Mouse (Mus musculus) megakaryocyte progenitor cell, adult 5-6 weeks (primary cell): ENCODE data around the gene Stum. TPM values are rescaled to one million over a fixed set of nuclear protein-coding genes. Genes with fewer than 3 reads are reported as not detected.

Source experiments
- ATAC-seq: replicated peaks from 2 replicates; pipeline ENCODE4 v1.8.0; 2016; ENCODE audit warnings: mild to moderate bottlenecking, moderate TSS enrichment, inconsistent platforms; ENCODE audit not compliant: poor library complexity
- total RNA-seq, 2 experiments: library from RNA; stranded (forward) in 1 of 2; stranded (reverse) in 1 of 2; fragments of 157-497, 149-512 nt in 1 of 2; fragments of 200-1000 nt in 1 of 2; gene quantifications; 2 replicates each; pipeline versions ENCODE4 v1.2.3 to v1.2.4; 2015 to 2017

The Stum gene
- total RNA-seq, 2 experiments from 2014 or later = not detected

DNA sequence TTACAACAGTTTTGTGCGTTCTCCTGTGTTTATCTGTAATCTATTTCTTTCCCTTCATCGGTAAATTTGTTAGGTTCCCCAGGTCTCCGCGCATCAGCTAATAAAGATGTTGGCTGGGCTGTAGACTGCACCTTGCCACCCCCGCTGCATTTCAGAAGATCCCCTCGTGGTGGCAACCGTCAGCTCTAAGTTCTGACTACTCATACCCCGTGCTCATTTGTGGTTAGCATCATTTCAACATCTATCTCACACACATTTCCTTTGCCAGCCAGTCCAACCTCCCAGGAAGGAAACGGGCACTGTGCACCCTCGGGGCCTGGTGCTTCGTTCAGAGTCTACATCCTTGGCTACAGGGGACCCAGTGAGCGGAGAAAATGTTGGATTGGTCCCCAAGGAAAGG is 51.5 kb downstream of the Stum start:
- peak; percentile 82 for ATAC-seq

DNA sequence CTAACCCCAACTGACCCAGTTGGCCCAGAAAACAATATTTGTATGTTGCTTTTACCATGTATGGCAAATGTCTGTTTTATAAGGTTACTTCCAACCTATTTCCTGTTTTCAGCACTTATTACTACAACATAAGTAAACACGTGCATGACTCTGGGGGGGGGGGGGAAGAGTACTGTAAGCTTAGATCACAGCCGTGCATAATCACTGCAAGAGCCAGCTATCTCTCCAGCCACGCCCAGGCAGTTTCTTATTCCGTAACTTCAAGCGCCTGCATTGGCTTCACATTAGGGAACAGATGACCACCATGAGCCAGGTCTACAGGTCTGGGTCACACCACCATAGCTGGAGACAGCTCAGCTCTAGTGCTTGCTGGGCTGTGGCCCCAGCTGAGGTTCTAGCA is 53.5 kb downstream of the Stum start:
- ATAC-seq = no peak; the same call in 1 of the 2 replicates

DNA sequence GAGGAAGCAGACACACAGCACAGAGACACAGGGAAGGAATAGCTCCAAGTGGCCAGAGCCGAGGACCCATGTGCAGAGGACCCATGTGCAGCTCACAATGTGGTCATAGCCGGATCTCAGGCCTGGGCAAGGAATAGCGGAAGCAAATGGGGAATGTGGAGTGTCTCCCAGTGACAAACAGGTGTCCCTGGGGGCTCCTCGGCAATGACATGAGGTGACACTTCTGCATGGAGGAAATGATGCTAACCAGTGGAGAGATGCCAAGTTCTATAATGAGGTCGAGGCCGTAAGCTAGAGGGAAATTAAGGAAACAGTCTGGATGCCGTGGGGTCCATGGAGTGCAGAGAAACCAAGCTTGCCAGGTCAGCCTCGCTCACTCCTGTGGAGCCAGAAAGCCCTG is 54.4 kb downstream of the Stum start:
- no peak for ATAC-seq

DNA sequence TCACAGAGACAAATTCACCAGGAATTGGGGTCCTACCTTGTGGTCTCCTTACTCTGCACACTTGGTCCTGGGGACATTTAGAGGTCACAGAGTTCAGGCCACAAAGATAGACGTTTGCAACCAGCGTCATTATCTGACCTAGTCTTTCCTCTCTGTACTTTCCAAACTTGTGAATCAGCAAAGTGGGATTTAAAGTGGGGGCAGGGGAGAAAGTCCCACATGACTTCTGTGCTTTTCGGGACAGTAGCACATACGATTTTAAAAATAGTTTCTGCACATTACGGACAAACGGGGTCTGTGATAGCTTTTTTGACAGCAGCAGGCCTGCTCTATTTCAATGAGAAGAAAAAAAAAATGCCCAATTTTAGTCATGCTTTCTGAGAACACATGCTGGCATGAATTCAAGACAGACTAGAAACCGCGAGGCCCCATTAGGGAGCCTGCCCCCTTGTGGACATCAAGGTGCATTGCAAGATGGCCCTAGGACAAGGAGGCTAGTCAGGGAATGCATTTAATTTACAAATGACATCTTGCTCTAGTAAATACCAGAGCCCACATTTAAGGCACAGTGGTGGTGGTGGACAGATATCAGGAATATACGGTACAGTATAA is 55.1 kb downstream of the Stum start:
- peak; percentile 49 for ATAC-seq

DNA sequence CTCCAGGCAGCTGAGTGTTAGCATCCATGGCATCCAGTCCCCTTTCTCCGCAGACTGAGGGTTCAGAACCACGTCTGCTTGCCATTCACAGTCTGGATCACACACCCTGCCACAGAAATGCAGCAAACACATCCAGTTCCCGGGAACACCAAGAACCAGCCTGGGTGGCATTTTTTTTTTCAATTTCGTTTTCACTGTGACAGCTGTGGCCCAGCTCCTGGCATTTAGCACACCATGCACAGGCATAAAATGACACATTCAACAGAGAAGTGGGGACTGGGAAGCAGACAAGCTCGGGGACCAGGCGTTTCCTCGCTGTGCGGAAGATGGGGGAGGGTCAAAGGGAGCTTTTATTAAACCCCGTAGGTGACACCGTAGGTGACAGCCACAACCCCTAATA is 55.6 kb downstream of the Stum start:
- ATAC-seq = no peak

DNA sequence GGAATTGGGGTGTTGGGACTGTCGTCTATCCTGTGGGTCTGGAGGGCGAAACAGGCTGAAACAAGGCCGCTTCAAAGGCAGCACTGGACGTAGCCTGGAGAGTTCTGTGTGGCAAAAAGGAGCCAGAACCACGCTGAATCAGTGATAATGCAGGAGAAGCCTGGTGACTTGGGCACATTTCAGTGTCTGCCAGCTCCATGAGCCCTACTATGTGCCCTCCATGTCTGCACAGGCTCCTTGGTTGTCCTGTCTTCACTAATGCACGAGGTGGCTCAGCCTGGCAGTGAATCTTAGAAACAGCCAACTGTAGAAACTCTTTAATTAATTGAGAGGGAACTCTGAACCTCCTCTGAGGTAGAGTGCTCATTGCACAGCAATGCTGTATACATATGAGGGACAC is 56.9 kb downstream of the Stum start:
- ATAC-seq = no peak

DNA sequence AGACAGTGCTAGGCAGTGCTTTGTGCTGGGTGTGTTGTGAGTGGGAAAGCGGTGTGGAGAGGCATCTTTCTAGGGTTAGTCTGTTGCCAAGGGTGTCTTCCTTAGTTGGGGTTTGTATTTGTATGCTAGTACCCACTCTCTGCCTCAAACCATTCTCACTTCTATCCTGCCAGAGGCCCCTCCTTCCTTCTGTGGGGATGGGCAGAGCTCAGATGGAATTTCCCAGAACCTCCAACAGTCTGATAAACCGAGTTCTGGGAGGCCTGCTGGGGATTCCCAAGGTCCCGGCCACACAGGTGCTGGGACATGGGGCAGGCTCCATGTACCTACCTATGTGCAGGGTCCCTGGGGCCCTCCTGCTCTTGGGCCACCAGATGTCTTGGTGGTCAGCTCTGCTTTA is 59.4 kb downstream of the Stum start:
- ATAC-seq = no peak

DNA sequence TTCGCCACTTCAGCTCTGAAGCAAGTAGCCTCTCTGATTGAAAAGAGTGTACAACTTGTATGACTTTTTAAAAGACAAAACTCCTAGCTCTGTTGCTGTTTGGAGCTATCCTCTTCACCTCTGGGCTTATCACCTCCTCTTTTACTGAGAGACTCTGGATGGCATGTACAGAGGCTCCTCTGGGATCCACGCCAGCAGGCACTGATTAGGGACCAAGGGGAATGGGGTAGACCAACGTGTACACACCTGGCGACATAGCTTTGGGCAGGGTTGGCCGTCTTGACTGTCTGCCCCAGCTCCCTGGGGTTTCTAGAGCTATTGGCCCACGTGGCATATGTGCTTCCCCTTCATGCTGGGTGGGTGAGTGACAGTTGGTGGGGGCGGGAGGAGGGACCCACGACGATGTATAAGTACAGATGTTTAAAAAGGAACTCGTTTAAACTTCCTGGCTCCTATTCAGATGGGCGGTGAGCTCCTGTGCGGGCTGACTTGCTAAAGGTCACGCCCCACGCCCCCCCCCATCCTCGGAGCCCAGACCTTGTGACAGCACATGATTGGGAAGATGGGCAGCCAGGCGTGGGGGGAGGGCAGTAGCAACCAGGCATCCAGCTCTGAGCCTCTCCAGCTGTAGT is 60.2 kb downstream of the Stum start:
- peak; percentile 54 for ATAC-seq

DNA sequence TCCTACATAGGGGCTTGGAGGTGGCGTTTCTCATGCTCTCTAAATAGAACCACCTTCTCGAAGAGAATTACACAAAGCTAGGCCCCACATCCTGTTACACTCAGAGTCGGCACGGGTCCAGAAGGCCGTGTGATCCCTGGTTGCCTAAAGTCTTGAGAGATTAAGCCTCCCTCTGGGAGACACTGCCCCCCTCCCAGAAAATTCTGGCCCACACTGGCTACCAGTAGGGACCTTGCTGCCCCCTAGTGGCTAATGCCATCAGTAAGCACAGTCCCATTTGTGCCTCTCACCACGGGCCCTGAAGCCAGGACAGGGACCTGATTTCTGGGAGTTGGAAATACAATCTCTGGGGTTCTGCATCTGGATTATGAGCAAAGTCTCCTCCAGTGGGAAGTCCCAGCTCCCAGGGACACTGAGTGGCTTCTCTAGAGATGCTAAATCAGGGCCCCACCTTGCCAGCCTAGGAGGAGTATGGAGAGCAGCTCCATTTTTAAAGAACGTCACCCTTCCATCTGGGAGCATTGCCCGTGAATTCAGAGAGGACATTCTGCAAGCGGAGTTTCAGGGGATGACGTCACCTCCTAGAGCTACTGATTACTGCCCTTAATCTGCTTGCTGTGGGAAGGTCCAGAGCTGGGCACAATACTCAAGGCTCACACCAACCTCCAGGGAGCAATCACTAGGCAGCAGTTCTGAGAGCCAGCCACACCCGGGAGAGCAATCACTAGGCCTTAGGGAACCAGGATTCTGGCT is 61.1 kb downstream of the Stum start:
- peak; percentile 74 for ATAC-seq

DNA sequence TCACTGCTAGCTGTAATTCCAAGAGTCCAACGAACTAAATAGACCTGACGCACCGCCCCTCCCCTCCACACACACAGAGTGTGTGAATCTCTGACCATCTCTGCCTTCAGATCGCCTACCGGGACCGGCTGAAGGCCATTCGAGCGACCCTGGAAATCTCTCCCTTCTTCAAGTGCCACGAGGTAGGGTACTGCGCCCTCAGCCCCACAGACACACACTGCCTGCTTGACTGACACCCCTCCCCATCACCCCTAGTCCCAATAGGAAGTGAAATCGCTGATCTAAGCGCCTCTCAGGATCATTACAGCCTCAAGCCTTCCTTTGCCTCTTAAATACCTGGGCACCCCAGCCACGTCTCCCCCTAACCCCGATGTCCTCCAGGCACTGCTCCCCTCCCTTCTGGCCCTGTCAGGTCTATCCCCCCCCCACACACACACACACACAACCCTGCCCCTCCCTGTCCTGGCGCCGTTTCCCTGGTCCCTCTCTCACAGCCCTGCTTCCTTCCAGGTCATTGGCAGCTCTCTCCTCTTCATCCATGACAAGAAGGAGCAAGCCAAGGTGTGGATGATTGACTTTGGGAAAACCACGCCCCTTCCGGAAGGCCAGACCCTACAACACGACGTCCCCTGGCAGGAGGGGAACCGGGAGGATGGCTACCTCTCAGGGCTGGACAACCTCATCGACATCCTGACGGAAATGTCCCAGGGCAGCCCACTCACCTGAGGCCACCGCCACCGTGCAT is 62.0 kb downstream of the Stum start:
- ATAC-seq = no peak

DNA sequence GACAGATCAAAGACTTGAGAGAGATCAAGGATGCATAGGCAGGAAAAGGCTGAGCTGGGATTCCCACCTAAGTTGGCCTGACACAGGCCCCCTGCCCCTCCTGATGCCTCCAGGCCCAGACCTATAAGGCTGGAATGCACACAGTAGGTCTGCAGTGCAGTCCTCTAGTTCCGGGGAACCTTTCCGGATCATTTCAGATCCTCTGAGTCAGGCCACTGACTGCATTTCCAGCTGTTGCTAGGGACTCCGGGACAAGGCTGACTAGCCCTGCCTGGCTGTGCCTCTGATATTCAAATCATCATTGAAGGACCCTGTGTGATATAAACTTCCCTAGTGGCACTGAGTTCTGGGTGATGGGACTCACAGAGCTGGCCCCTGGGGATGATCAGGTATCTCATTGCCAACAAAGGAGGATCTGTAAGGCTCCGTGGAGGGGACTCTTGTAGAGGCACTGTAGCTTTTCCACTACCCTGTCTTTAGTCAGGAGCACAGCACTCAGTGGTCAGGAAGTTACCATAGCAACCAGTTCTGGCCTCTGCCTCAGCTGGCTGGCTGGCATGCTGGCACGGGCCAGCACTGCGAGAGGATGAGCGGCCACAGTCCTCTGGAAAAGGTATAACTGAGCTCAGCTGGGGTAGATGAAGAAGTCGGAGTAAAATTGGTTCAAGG is 62.7 kb downstream of the Stum start:
- ATAC-seq = no peak

DNA sequence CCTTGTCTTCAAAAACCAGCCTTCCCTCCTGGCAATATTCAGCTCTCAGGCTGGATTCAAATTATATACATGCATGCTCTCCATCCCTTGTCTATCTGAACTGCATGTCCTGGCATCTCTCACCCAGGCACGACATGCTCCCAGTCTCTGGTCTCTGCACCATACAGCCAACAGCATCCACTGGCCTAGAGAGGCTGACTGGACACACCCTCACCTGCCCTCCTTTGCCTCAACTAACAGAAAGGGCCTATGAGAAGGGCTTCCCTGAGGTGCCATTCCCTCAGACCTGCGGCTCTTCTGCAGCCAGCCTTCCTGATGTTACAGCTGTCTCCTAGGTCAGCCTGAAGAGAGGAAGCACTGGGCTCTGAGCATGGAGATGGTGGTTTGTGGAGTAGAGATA is 64.2 kb downstream of the Stum start:
- no peak for ATAC-seq

DNA sequence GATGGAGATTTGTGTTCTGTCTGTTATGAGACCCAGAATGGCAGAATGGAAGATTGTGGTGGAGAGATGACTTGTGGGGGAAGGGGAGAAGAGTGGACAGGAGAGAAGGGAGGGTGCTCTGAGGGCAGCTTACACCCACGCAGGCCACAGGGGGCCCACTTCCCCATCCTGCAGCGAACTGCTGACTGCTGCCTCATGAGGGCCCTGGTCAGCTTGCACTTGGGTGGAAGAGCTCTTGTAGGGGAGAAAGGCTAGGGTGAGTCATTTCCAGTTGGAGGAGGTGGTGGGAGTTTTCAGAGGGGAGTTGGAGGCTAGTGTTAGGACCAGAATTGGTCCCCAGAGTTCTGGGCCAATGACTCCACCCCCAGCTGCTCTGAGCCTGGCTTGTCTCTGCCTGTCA is 66.2 kb downstream of the Stum start:
- ATAC-seq = peak; percentile 68

DNA sequence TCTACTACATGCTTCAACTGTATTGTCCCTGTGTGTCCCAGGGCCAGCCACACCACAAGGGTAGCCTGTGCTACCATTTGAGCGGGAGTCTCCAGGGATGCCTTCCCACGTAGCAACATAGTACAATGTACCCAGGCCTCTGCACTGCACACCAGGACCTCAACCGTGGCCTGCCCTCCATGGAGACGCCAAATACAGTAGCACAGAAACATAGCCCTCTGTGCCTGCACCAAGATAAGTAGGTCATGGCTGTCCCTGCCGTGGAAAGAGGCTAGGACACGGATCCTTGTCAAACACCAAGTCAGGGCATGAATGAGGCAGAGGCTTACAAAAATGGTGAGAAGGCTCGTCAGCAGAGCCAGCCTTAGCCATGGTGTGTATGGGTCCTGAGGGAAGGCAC is 67.5 kb downstream of the Stum start:
- no peak for ATAC-seq

DNA sequence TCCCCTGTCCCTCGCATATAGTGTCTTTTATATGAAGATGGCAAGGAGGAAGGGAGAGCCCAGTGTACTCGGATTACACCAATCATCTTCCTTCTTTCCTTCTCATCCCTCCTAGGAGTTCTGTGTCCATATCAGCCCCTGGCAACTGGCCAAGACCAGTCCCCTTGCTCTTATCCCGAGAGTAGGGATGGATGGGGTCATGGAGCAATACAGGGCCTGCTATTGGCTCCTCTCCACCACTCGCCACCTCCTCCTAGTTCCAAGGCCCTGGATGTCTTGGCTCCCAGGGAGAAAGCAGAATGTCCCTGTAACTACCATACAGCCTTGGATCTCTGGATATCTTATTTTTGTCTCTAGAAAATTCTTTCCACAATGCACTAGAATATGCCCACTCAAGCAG is 68.2 kb downstream of the Stum start:
- ATAC-seq = no peak

DNA sequence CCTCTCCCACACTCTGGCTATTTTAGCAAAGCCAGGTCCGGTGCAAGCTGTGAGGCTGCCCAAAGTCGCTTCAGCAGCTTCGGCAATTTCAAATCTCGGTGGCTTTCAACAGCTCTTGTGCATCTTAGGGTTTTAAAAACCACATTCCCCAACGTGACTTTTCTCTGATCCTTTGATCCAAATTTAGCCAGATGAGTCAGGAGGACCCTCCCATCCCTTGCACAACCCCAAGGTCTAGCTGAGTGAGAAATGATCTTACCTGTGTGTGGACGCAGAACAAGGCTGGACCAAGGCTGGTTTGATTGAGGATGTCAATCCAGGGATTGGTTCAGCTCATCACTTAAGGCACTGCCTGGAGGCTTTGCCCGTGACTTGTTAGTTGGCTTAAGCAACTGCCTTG is 73.0 kb downstream of the Stum start:
- no peak for ATAC-seq

DNA sequence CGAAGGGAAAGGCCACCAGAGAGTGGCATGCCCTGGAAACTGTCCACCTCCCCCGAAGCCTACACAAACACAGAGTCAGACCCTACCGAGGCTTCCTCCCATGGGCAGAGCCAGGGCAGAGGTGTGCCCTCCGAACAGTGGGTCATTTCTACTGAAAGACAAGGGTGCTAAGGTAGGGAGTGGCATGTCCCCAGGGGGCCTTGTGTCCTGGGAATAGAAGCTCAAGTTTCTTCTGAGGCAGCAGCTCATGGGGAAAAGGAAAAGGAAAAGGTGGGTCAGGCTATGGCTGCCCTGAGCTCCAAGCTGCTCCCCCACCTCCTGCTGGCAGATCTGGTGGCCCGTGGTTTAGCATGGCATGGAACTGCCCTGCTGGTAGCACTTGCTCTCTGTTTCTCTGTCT is 73.5 kb downstream of the Stum start:
- ATAC-seq = no peak

DNA sequence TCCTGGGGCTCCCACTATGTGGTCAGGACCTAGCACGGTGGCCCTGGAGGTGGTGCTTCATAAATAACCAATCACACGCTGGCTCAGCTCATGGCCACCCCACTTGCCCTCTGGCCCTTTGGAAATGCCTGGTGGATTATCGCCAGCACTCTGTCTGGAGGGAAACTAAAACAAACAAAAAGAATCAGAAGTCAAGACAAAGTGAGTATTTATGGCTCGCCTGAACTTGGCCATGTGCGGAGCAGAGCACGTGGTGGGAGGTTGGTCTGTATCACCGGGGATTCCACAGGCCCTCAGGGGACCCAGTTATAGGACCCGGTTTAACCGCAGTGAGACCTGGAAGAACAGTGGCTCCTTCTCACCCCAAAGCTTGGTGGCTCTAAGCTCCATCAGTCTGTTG is 74.5 kb downstream of the Stum start:
- no peak for ATAC-seq

DNA sequence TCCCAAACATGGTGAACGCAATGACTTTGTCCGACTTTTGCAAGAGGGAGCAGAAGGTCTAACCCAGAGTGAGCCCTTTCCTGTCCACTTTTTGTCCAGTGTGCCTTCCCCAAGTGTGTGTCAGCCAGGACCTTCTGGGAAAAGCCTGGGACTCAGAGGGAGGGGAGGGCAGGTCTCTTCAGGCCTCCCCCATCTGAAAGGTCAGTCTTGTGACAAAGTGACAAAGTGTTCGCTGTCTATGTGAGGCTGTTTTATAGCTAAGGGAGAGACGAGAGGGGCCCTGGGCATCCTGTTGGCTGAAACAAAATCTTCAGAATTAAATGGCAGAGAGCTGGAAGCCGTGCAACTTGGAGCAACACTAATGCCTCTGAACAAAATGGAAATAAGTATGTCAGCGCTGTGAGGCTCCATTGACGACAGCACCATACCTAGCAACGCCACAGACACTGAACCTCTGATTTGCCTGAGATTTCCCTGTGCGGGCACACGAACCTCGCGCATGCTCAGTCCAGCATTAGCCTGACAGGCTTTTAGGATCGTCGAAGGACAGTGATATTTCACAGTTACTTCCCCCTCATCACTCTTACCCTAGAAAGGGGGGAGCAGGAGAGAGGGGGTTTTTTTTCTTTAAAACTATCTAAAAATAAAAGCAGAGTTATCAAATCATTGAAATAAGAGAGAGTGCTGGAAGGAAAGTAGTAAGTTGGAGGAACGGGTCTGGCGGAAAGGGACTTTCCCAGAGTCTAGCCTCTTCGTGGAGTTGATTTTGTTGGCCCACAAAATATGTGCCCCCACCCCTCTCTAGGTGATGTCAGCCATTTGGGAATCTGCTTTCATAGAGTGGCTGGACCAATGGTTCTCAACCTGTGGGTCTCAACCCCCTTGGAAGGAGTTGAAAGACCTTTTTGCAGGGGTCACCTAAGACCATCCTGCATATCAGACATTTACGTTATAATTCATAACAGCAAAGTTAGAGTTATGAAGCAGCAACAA is 75.3 kb downstream of the Stum start:
- no peak for ATAC-seq

DNA sequence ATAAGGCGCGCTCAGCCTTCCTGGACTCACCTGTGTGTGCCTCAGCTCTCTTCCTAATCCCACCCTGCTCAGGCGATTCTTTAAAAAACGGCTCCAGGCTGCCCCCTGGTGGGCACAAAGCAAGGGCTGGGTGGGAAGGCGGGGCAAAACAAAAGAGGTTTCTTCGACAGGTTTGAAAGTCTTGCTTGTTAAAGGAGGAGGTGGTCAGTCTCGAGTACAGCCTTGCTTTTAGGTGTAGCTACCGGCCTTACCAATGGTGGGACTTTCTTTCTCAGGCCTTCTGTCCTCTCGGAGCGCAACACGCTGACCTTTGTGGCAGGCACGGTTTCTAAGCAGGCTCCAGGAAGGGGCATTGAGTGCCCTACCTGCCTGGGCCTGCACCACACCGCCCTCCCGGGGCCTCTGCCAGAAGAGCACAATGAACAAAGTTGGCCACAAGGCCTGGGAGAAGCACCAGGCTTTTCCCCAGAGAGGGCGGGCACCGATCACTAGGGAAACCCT is 76.1 kb downstream of the Stum start:
- peak; percentile 48 for ATAC-seq
